Mouse (Mus musculus): ENCODE results near the gene Crisp1. TPM values are rescaled to one million over a fixed set of nuclear protein-coding genes. Genes with fewer than 3 reads are reported as not detected.

Gene Crisp1
- not detected in 2 replicates for polyA plus RNA-seq (2011; ENCODE audit: insufficient read length, low read depth, missing spikeins)

- H3K27ac ChIP-seq (ENCODE audit: insufficient read depth, low read length), result no peak within 1 kb of the TSS
These were observed at the start of gene Crisp1 for GRCm38 (mm10) chr17:40319062-40319461. Crisp1 (minus strand) TSS chr17:40319207.

GRCm38 (mm10) chr17:40342497-40343009, 23.5 kb upstream of the Crisp1 start:
- TF ChIP-seq POLR2A (IDR thresholded peaks at IDR 0.05; ENCODE audit: low read depth, low read length) (no peak), CTCF (IDR thresholded peaks at IDR 0.05; ENCODE audit: borderline replicate concordance, insufficient read depth, low read length) (no peak)
- Histone ChIP-seq H3K4me3 (ENCODE audit: insufficient read depth, low read length) (no peak overlapping the region), H3K27ac (ENCODE audit: insufficient read depth, low read length) (no peak overlapping the region), H3K4me1 (ENCODE audit: control insufficient read depth, insufficient read depth, low read length) (no peaks in the 10 kb centered on the region)

More at GRCm38 (mm10) chr17:40319062-40319461, at the start of gene Crisp1:
- TF ChIP-seq POLR2A (IDR thresholded peaks at IDR 0.05; ENCODE audit: low read depth, low read length) (no peak), CTCF (IDR thresholded peaks at IDR 0.05; ENCODE audit: borderline replicate concordance, insufficient read depth, low read length) (no peak)
- Histone ChIP-seq H3K4me1 (ENCODE audit: control insufficient read depth, insufficient read depth, low read length) (no peaks in the 10 kb centered on the region), H3K4me3 (ENCODE audit: insufficient read depth, low read length) (no peak within 1 kb of the TSS)

- Histone ChIP-seq H3K4me3 (ENCODE audit: insufficient read depth, low read length) (no peak overlapping the region), H3K27ac (ENCODE audit: insufficient read depth, low read length) (no peak overlapping the region), H3K4me1 (ENCODE audit: control insufficient read depth, insufficient read depth, low read length) (no peaks in the 10 kb centered on the region)
- TF ChIP-seq CTCF (IDR thresholded peaks at IDR 0.05; ENCODE audit: borderline replicate concordance, insufficient read depth, low read length) (no peak), POLR2A (IDR thresholded peaks at IDR 0.05; ENCODE audit: low read depth, low read length) (no peak)
These were observed 33.6 kb downstream of the Crisp1 start for GRCm38 (mm10) chr17:40285435-40285834.

- TF ChIP-seq POLR2A (IDR thresholded peaks at IDR 0.05; ENCODE audit: low read depth, low read length) (no peak), CTCF (IDR thresholded peaks at IDR 0.05; ENCODE audit: borderline replicate concordance, insufficient read depth, low read length) (no peak)
- Histone ChIP-seq H3K4me3 (ENCODE audit: insufficient read depth, low read length) (no peak overlapping the region), H3K4me1 (ENCODE audit: control insufficient read depth, insufficient read depth, low read length) (no peaks in the 10 kb centered on the region), H3K27ac (ENCODE audit: insufficient read depth, low read length) (no peak overlapping the region)
These were observed 43.5 kb downstream of the Crisp1 start for GRCm38 (mm10) chr17:40275519-40275918.

GRCm38 (mm10) chr17:40274906-40275470, 44.0 kb downstream of the Crisp1 start:
- H3K4me1 ChIP-seq (ENCODE audit: control insufficient read depth, insufficient read depth, low read length), result no peaks in the 10 kb centered on the region
- H3K4me3 ChIP-seq (ENCODE audit: insufficient read depth, low read length), result no peak overlapping the region
- no peak for TF ChIP-seq CTCF (IDR thresholded peaks at IDR 0.05; ENCODE audit: borderline replicate concordance, insufficient read depth, low read length)
- no peak for TF ChIP-seq POLR2A (IDR thresholded peaks at IDR 0.05; ENCODE audit: low read depth, low read length)
- H3K27ac ChIP-seq (ENCODE audit: insufficient read depth, low read length), result no peak overlapping the region

- Histone ChIP-seq H3K27ac (ENCODE audit: insufficient read depth, low read length) (no peak overlapping the region), H3K4me3 (ENCODE audit: insufficient read depth, low read length) (no peak overlapping the region)
- TF ChIP-seq POLR2A (IDR thresholded peaks at IDR 0.05; ENCODE audit: low read depth, low read length) (no peak), CTCF (IDR thresholded peaks at IDR 0.05; ENCODE audit: borderline replicate concordance, insufficient read depth, low read length) (no peak)
These were observed 66.5 kb downstream of the Crisp1 start for GRCm38 (mm10) chr17:40252487-40252886.

More at GRCm38 (mm10) chr17:40252487-40252886, 66.5 kb downstream of the Crisp1 start:
- H3K4me1 ChIP-seq (ENCODE audit: control insufficient read depth, insufficient read depth, low read length), result no peaks in the 10 kb centered on the region

Other genes starting within 250 kb of the Crisp1 start
- not detected in 2 replicates for gene AC192777.2, start 223.8 kb downstream of the Crisp1 start, polyA plus RNA-seq (2011; ENCODE audit: insufficient read length, low read depth, missing spikeins)
- gene Pgk2, start 110.6 kb downstream of the Crisp1 start, polyA plus RNA-seq (2011; ENCODE audit: insufficient read length, low read depth, missing spikeins), result not detected in 2 replicates
- not detected in 2 replicates for gene Crisp3, start 76.9 kb downstream of the Crisp1 start, polyA plus RNA-seq (2011; ENCODE audit: insufficient read length, low read depth, missing spikeins)
- not detected in 2 replicates for gene Esp8, start 200.8 kb upstream of the Crisp1 start, polyA plus RNA-seq (2011; ENCODE audit: insufficient read length, low read depth, missing spikeins)
- not detected in 2 replicates for gene Esp6, start 242.3 kb upstream of the Crisp1 start, polyA plus RNA-seq (2011; ENCODE audit: insufficient read length, low read depth, missing spikeins)